14 mouse cellular contexts compared by ENCODE assay signal in genomic region chr8:120304097-120304496, GRCm38 (mm10).
DNase-seq lines count a peak whose midpoint lies in the region; ATAC-seq and TF ChIP-seq lines count a peak whose summit lies in the region.
"Had no signal": no experiment of that assay in that cellular context is flagged by ENCODE, and none has a peak within 500 bp of the region (broad histone marks: within the 10 kb centered on the region; RNA-seq: fewer than 3 reads in every experiment).

No protein-coding gene starts in this region.

- ATAC-seq in intestine, embryonic 16.5 days, result no peak
- ATAC-seq in intestine, postnatal 0 days, result no peak
- no peak for ATAC-seq in embryonic facial prominence, embryonic 11.5 days (replicated peaks; ENCODE audit: insufficient number of reproducible peaks, low FRiP score, low TSS enrichment, low read depth)
- no peak for ATAC-seq in hindbrain, embryonic 11.5 days (ENCODE audit: low FRiP score)
- no peak for ATAC-seq in midbrain, embryonic 13.5 days
- ATAC-seq: liver, embryonic 12.5 days; Patski had no signal

- H3K9ac ChIP-seq in intestine, embryonic 16.5 days (ENCODE audit: low read depth, low read length), result 0 out of 2 replicates have a peak overlapping the region, but pooled peaks have one; percentile 24
- no peak overlapping the region for H3K9ac ChIP-seq in intestine, postnatal 0 days (ENCODE audit: low read depth, low read length)
- peak overlapping the region; percentile 14; the same call in 1 of the 2 replicates for H3K9ac ChIP-seq in embryonic facial prominence, embryonic 11.5 days (replicated peaks; ENCODE audit: low read length)
- H3K9ac ChIP-seq in hindbrain, embryonic 11.5 days (ENCODE audit: low read depth, low read length), result peak overlapping the region; percentile 56
- peak overlapping the region; percentile 36; the same call in 1 of the 2 replicates for H3K9ac ChIP-seq in midbrain, embryonic 13.5 days (replicated peaks)
- H3K9ac ChIP-seq: heart, embryonic 15.5 days; liver, embryonic 12.5 days had no signal

- H3K4me2 ChIP-seq in intestine, embryonic 16.5 days (ENCODE audit: low read depth, low read length), result no peak overlapping the region
- no peak overlapping the region for H3K4me2 ChIP-seq in intestine, postnatal 0 days (replicated peaks; ENCODE audit: low read depth)
- no peak overlapping the region for H3K4me2 ChIP-seq in embryonic facial prominence, embryonic 11.5 days (ENCODE audit: low read depth, low read length)
- no peak overlapping the region for H3K4me2 ChIP-seq in hindbrain, embryonic 11.5 days (replicated peaks; ENCODE audit: low read depth, low read length)
- H3K4me2 ChIP-seq in midbrain, embryonic 13.5 days (replicated peaks), result no peak overlapping the region
- H3K4me2 ChIP-seq: heart, embryonic 15.5 days; liver, embryonic 12.5 days had no signal

- H3K4me1 ChIP-seq in intestine, embryonic 16.5 days (ENCODE audit: control insufficient read depth, insufficient read depth, low read length), result peaks cover 38% of the 10 kb centered on the region
- no peaks in the 10 kb centered on the region for H3K4me1 ChIP-seq in intestine, postnatal 0 days (replicated peaks; ENCODE audit: control insufficient read depth, insufficient read depth, low read length)
- H3K4me1 ChIP-seq in embryonic facial prominence, embryonic 11.5 days (ENCODE audit: control insufficient read depth, insufficient read depth, low read length), result peaks cover 11% of the 10 kb centered on the region
- peaks cover 36% of the 10 kb centered on the region for H3K4me1 ChIP-seq in hindbrain, embryonic 11.5 days (replicated peaks; ENCODE audit: control insufficient read depth, insufficient read depth, low read length)
- H3K4me1 ChIP-seq in midbrain, embryonic 13.5 days (replicated peaks), result peaks cover 83% of the 10 kb centered on the region

- H3K27me3 ChIP-seq in intestine, embryonic 16.5 days (replicated peaks; ENCODE audit: control insufficient read depth, insufficient read depth, low read length), result no peaks in the 10 kb centered on the region
- no peaks in the 10 kb centered on the region for H3K27me3 ChIP-seq in intestine, postnatal 0 days (replicated peaks; ENCODE audit: control insufficient read depth, insufficient read depth, low read length)
- H3K27me3 ChIP-seq in embryonic facial prominence, embryonic 11.5 days (ENCODE audit: control insufficient read depth, insufficient read depth, low read length), result 0 out of 2 replicates have a peak, but pooled peaks cover 2% of the 10 kb centered on the region
- H3K27me3 ChIP-seq in hindbrain, embryonic 11.5 days (ENCODE audit: control insufficient read depth, insufficient read depth, low read length), result 0 out of 2 replicates have a peak, but pooled peaks cover 2% of the 10 kb centered on the region
- H3K27me3 ChIP-seq in midbrain, embryonic 13.5 days, result peaks cover 18% of the 10 kb centered on the region
- H3K27me3 ChIP-seq: Patski had no signal

- H3K36me3 ChIP-seq in intestine, embryonic 16.5 days (ENCODE audit: control insufficient read depth, insufficient read depth, low read length), result no peaks in the 10 kb centered on the region
- H3K36me3 ChIP-seq in intestine, postnatal 0 days (ENCODE audit: control insufficient read depth, insufficient read depth), result no peaks in the 10 kb centered on the region
- no peaks in the 10 kb centered on the region for H3K36me3 ChIP-seq in embryonic facial prominence, embryonic 11.5 days (replicated peaks; ENCODE audit: control insufficient read depth, insufficient read depth, low read depth, low read length)
- no peaks in the 10 kb centered on the region for H3K36me3 ChIP-seq in hindbrain, embryonic 11.5 days (ENCODE audit: control insufficient read depth, insufficient read depth, low read length)
- no peaks in the 10 kb centered on the region for H3K36me3 ChIP-seq in midbrain, embryonic 13.5 days
- H3K36me3 ChIP-seq: heart, embryonic 15.5 days; liver, embryonic 12.5 days had no signal

- H3K9me3 ChIP-seq in intestine, embryonic 16.5 days (ENCODE audit: control insufficient read depth, low read length), result no peaks in the 10 kb centered on the region
- no peaks in the 10 kb centered on the region for H3K9me3 ChIP-seq in intestine, postnatal 0 days (ENCODE audit: control insufficient read depth)
- no peaks in the 10 kb centered on the region for H3K9me3 ChIP-seq in embryonic facial prominence, embryonic 11.5 days (replicated peaks; ENCODE audit: control insufficient read depth, low read length)
- H3K9me3 ChIP-seq in hindbrain, embryonic 11.5 days (ENCODE audit: control insufficient read depth, low read length), result no peaks in the 10 kb centered on the region
- H3K9me3 ChIP-seq in midbrain, embryonic 13.5 days, result no peaks in the 10 kb centered on the region
- H3K9me3 ChIP-seq: heart, embryonic 15.5 days; liver, embryonic 12.5 days had no signal

- TF ChIP-seq CTCF in intestine, postnatal 0 days (IDR thresholded peaks at IDR 0.05; ENCODE audit: low read depth), result no peak

- no peak overlapping the region for H3K4me3 ChIP-seq in intestine, embryonic 16.5 days (ENCODE audit: low read length)
- no peak overlapping the region for H3K4me3 ChIP-seq in intestine, postnatal 0 days (ENCODE audit: low read depth, low read length)
- no peak overlapping the region for H3K4me3 ChIP-seq in embryonic facial prominence, embryonic 11.5 days (ENCODE audit: low read depth, low read length)
- no peak overlapping the region for H3K4me3 ChIP-seq in hindbrain, embryonic 11.5 days (ENCODE audit: low read depth, low read length)
- no peak overlapping the region for H3K4me3 ChIP-seq in midbrain, embryonic 13.5 days (replicated peaks)
- H3K4me3 ChIP-seq: heart, embryonic 15.5 days; liver, embryonic 12.5 days had no signal

- no peak overlapping the region for H3K27ac ChIP-seq in intestine, embryonic 16.5 days (ENCODE audit: low read length)
- H3K27ac ChIP-seq in intestine, postnatal 0 days (ENCODE audit: low read depth, low read length), result no peak overlapping the region
- H3K27ac ChIP-seq in embryonic facial prominence, embryonic 11.5 days (replicated peaks; ENCODE audit: low read depth, low read length), result no peak overlapping the region
- H3K27ac ChIP-seq in hindbrain, embryonic 11.5 days (ENCODE audit: low read depth, low read length), result peak overlapping the region; percentile 72
- peak overlapping the region; percentile 61 for H3K27ac ChIP-seq in midbrain, embryonic 13.5 days
- H3K27ac ChIP-seq: heart, embryonic 15.5 days; liver, embryonic 12.5 days had no signal

- DNase-seq in embryonic facial prominence, embryonic 11.5 days (ENCODE audit: low spot score), result no peak
- peak; percentile 49 for DNase-seq in hindbrain, embryonic 11.5 days (ENCODE audit: low spot score)
- no peak for DNase-seq in urinary bladder, postnatal 25 days (ENCODE audit: low spot score)
- DNase-seq in gastrocnemius, adult 8-10 months (ENCODE audit: low spot score in 2 of 2), result no peak
- no peak for DNase-seq in liver
- DNase-seq: adrenal gland, postnatal 25 days; cerebellum, adult 9-11 months; kidney, postnatal 10 days had no signal

- 54% methylated on average over 9 of the region's 9 CpGs for WGBS in intestine, embryonic 16.5 days
- WGBS in intestine, postnatal 0 days, result 56% methylated on average over 9 of the region's 9 CpGs
- WGBS in embryonic facial prominence, embryonic 11.5 days, result 22% methylated on average over 9 of the region's 9 CpGs
- WGBS in hindbrain, embryonic 11.5 days, result 18% methylated on average over 9 of the region's 9 CpGs
- 11% methylated on average over 9 of the region's 9 CpGs for WGBS in midbrain, embryonic 13.5 days

Comparison
In these comparisons a context has a peak if more than half of its experiments do, and no peak if none do; other contexts are left out.
1. H3K27ac ChIP-seq: peak in hindbrain, embryonic 11.5 days (single experiment) and midbrain, embryonic 13.5 days (single experiment); none in intestine, embryonic 16.5 days (single experiment), intestine, postnatal 0 days (single experiment) and embryonic facial prominence, embryonic 11.5 days (single experiment).